Mouse (Mus musculus) B cell, adult (primary cell): ENCODE results near the gene Ddx3x. TPM values are rescaled to one million over a fixed set of nuclear protein-coding genes. Genes with fewer than 3 reads are reported as not detected.

Experiments used
- total RNA-seq: library from RNA; stranded (reverse); gene quantifications from 4 replicates; pipeline ENCODE4 v1.2.4, GENCODE M21; 2023; ENCODE audit not compliant: inconsistent age

Gene Ddx3x
- 503 to 593 TPM (median 577 TPM) in 4 replicates for total RNA-seq

GRCm38 (mm10) chrX:13280409-13281328 lies at the start of gene Ddx3x:
Gene Ddx3x (plus strand): TSS chrX:13280970.

Other genes with a start within 250 kb of the Ddx3x start
- gene Usp9x, start 209.5 kb upstream of the Ddx3x start, total RNA-seq, result 116 to 133 TPM (median 131 TPM) in 4 replicates
- 0.13 TPM in 2 of 4 replicates, not detected in the others for gene Nyx, start 185.1 kb downstream of the Ddx3x start, total RNA-seq